Mouse (Mus musculus) embryonic facial prominence, embryonic 10.5 days (tissue): ENCODE results near the gene Cstad. TPM values are rescaled to one million over a fixed set of nuclear protein-coding genes. Genes with fewer than 3 reads are reported as not detected.

Source experiments
- DNase-seq: peaks from one replicate; pipeline ENCODE4 v3.0.0-alpha.2; 2017; ENCODE audit warnings: low spot score
- H3K27ac ChIP-seq: fragments of 300-500 bp; sonication (generic); replicated peaks from 2 replicates; pipeline ENCODE4 v1.5.1; 2016; ENCODE audit warnings: mild to moderate bottlenecking
- H3K27me3 ChIP-seq: fragments of 300-500 bp; sonication (generic); replicated peaks from 2 replicates; pipeline ENCODE4 v1.6.1; 2016; ENCODE audit warnings: low read depth, mild to moderate bottlenecking; ENCODE audit not compliant: poor library complexity, severe bottlenecking
- H3K36me3 ChIP-seq: fragments of 300-500 bp; sonication (generic); replicated peaks from 2 replicates; pipeline ENCODE4 v1.6.1; 2016; ENCODE audit warnings: mild to moderate bottlenecking, moderate library complexity
- H3K4me1 ChIP-seq: fragments of 300-500 bp; sonication (generic); 2 replicates; pipeline ENCODE4 v1.6.1; 2016
- H3K4me3 ChIP-seq: fragments of 300-500 bp; sonication (generic); 2 replicates; pipeline ENCODE4 v1.5.1; 2016; ENCODE audit warnings: mild to moderate bottlenecking, moderate library complexity
- H3K9me3 ChIP-seq: fragments of 300-500 bp; sonication (generic); 2 replicates; pipeline ENCODE4 v1.6.1; 2016; ENCODE audit warnings: mild to moderate bottlenecking
- WGBS: fragments of 180-500 bp; shearing (Covaris S2); methylation state at CpG from one replicate; pipeline ENCODE4 v1.1.7; 2016; 5-methylcytosine and 5-hydroxymethylcytosine counted together
- polyA plus RNA-seq: library from polyadenylated mRNA; unstranded; fragments of >200 nt; fragmentation: Nextera tagmentation; extraction: Ambion mirVana; gene quantifications from 2 replicates; pipeline ENCODE4 v1.2.1, GENCODE M21; 2016

Cstad gene
- polyA plus RNA-seq, 1 experiment from 2014 or later, result 0.86 TPM

DNA sequence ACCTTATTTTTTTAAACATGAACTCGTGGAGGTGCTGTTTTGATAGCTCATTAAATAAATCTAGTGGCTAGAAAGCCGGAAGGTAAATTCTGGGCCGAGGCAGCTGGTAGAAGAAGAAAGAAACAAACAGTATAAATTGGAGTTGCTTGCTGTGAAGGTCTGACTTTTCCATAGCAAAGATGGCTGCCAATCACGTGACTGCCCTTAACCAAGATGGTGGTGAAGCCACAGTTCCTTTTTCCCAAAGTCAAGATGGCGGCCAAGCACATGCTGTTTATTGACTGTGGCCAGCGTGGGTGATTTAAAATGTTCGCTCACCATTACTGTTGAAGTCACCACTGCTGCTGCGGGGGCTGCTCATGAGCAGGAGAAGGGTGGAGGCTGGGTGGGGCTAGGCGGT, 17.8 kb upstream of the Cstad start:
- peaks cover 8% of the 10 kb centered on the region for H3K9me3 ChIP-seq
- no peak overlapping the region for H3K27ac ChIP-seq
- no peaks in the 10 kb centered on the region for H3K4me1 ChIP-seq
- H3K27me3 ChIP-seq, result no peaks in the 10 kb centered on the region
- H3K36me3 ChIP-seq, result no peaks in the 10 kb centered on the region
- DNase-seq, result no peak
- WGBS, result 88% methylated on average over 9 of the region's 9 CpGs
- no peak overlapping the region for H3K4me3 ChIP-seq

DNA sequence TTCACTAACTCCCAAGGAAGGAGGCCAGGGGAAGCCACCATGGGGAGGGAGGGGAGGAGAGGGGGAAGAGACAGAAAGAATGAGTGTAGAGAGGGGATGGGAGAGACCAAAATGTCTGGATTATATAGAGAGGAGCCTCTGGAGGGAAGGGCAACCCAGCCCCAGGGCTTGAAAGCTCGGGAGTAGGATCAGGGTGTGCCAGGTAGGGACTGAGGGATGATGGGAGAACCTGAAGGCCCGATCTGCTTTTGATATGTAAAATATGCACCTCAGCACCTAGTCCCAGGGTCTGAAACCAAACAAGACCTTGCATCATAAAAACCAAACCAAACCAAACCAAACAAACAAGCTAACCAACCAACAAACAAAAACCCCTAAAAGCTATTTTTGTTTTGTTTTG, 16.8 kb upstream of the Cstad start:
- no peak for DNase-seq
- no peaks in the 10 kb centered on the region for H3K36me3 ChIP-seq
- no peaks in the 10 kb centered on the region for H3K27me3 ChIP-seq
- no peak overlapping the region for H3K27ac ChIP-seq
- no peak overlapping the region for H3K4me3 ChIP-seq
- peaks cover 10% of the 10 kb centered on the region for H3K9me3 ChIP-seq
- H3K4me1 ChIP-seq, result no peaks in the 10 kb centered on the region
- 55% methylated on average over 2 of the region's 2 CpGs for WGBS

DNA sequence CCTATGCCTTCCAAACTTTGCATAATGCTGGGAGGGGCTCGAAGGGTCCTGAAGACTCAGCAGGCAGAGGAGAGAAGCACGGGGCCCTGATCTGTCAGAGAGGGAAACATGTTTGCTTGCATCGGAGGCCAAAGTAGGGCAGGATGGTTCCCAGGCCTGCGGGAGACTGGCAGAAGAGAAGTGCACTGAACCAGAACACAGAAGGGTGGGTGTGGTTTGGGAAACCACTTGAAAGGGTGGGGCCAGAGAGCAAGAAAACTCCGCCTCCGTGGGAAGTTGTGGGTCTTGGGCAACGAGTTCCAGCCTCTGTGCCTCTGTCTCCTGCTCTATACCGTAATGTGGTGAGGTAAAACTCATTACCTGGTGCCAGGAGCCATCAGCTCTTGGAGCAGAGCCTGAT, 7.7 kb upstream of the Cstad start:
- H3K27ac ChIP-seq, result peak overlapping the region; percentile 76
- no peaks in the 10 kb centered on the region for H3K27me3 ChIP-seq
- no peaks in the 10 kb centered on the region for H3K36me3 ChIP-seq
- peaks cover under 1% of the 10 kb centered on the region; the same call in 1 of the 2 replicates for H3K9me3 ChIP-seq
- WGBS, result 29% methylated on average over 8 of the region's 8 CpGs
- peaks cover 46% of the 10 kb centered on the region for H3K4me1 ChIP-seq
- H3K4me3 ChIP-seq, result no peak overlapping the region
- DNase-seq, result no peak

GRCm38 (mm10) chr2:30587671-30588070, 7.2 kb upstream of the Cstad start:
- no peak overlapping the region for H3K27ac ChIP-seq

GRCm38 (mm10) chr2:30588985-30589511, 5.8 kb upstream of the Cstad start:
- Histone ChIP-seq H3K4me1 (peaks cover 64% of the 10 kb centered on the region), H3K9me3 (no peaks in the 10 kb centered on the region), H3K27me3 (no peaks in the 10 kb centered on the region), H3K4me3 (no peak overlapping the region), H3K27ac (peak overlapping the region; percentile 57; the same call in 1 of the 2 replicates), H3K36me3 (no peaks in the 10 kb centered on the region)
- WGBS, result 85% methylated on average over 4 of the region's 4 CpGs
- no peak for DNase-seq

More at GRCm38 (mm10) chr2:30587671-30588070, 7.2 kb upstream of the Cstad start:
- no peaks in the 10 kb centered on the region for H3K9me3 ChIP-seq
- WGBS, result 62% methylated on average over 2 of the region's 2 CpGs
- peaks cover 50% of the 10 kb centered on the region for H3K4me1 ChIP-seq
- no peak for DNase-seq
- no peaks in the 10 kb centered on the region for H3K36me3 ChIP-seq
- H3K27me3 ChIP-seq, result no peaks in the 10 kb centered on the region
- no peak overlapping the region for H3K4me3 ChIP-seq

DNA sequence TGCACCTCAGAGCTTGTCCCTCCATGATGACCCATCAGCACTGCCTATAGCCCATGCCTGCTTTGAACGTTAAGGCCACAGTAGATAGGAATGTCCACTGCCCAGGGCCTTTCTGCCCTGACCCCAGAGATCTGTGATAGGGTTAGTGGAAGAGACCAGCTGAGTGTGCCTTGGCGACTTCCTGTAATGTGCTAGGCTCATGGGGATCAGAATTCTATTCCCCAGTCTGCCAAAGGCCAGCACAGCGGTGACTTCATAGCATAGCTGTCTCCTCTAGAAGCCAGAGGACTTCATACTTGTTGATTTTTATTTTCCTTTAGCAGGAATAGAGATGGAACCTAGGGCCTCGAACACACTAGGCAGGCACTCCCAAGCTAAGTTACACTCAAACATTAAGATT, 5.1 kb upstream of the Cstad start:
- H3K4me3 ChIP-seq, result no peak overlapping the region
- H3K4me1 ChIP-seq, result peaks cover 69% of the 10 kb centered on the region
- no peaks in the 10 kb centered on the region for H3K9me3 ChIP-seq
- peak overlapping the region; percentile 30; the same call in 1 of the 2 replicates for H3K27ac ChIP-seq
- no peaks in the 10 kb centered on the region for H3K27me3 ChIP-seq
- WGBS, result 77% methylated on average over 4 of the region's 4 CpGs
- H3K36me3 ChIP-seq, result no peaks in the 10 kb centered on the region
- DNase-seq, result no peak

GRCm38 (mm10) chr2:30590909-30591308, 3.9 kb upstream of the Cstad start:
- DNase-seq, result peak; percentile 46
- peak overlapping the region; percentile 60 for H3K27ac ChIP-seq
- 8% methylated on average over 3 of the region's 3 CpGs for WGBS

GRCm38 (mm10) chr2:30592391-30592790, 2.4 kb upstream of the Cstad start:
- no peaks in the 10 kb centered on the region for H3K27me3 ChIP-seq
- H3K4me3 ChIP-seq, result no peak overlapping the region
- no peaks in the 10 kb centered on the region for H3K36me3 ChIP-seq
- H3K27ac ChIP-seq, result peak overlapping the region; percentile 97
- no peak for DNase-seq
- H3K9me3 ChIP-seq, result no peaks in the 10 kb centered on the region
- WGBS, result 73% methylated on average over 6 of the region's 6 CpGs
- H3K4me1 ChIP-seq, result peaks cover 64% of the 10 kb centered on the region

More at GRCm38 (mm10) chr2:30590909-30591308, 3.9 kb upstream of the Cstad start:
- Histone ChIP-seq H3K9me3 (no peaks in the 10 kb centered on the region), H3K4me1 (peaks cover 74% of the 10 kb centered on the region), H3K27me3 (no peaks in the 10 kb centered on the region), H3K36me3 (no peaks in the 10 kb centered on the region), H3K4me3 (peak overlapping the region; percentile 37; the same call in 1 of the 2 replicates)

- H3K4me3 ChIP-seq, result no peak overlapping the region
- H3K27me3 ChIP-seq, result no peaks in the 10 kb centered on the region
- H3K9me3 ChIP-seq, result no peaks in the 10 kb centered on the region
- H3K4me1 ChIP-seq, result peaks cover 59% of the 10 kb centered on the region
- DNase-seq, result no peak
- WGBS, result 86% methylated on average over 6 of the region's 6 CpGs
- H3K36me3 ChIP-seq, result no peaks in the 10 kb centered on the region
- H3K27ac ChIP-seq, result peak overlapping the region; percentile 97
Observed at GRCm38 (mm10) chr2:30592951-30593350, 1.9 kb upstream of the Cstad start.

GRCm38 (mm10) chr2:30593636-30594310, 1.1 kb upstream of the Cstad start:
- DNase-seq, result no peak
- peaks cover 52% of the 10 kb centered on the region for H3K4me1 ChIP-seq
- no peaks in the 10 kb centered on the region for H3K27me3 ChIP-seq
- peak overlapping the region; percentile 97 for H3K27ac ChIP-seq
- H3K4me3 ChIP-seq, result peak overlapping the region; percentile 67
- H3K36me3 ChIP-seq, result no peaks in the 10 kb centered on the region
- WGBS, result 84% methylated on average over 13 of the region's 13 CpGs
- no peaks in the 10 kb centered on the region for H3K9me3 ChIP-seq

GRCm38 (mm10) chr2:30595796-30596195, 956 bp downstream of the Cstad start:
- Histone ChIP-seq H3K36me3 (no peaks in the 10 kb centered on the region), H3K4me1 (peaks cover 58% of the 10 kb centered on the region), H3K27ac (peak overlapping the region; percentile 97), H3K27me3 (no peaks in the 10 kb centered on the region), H3K9me3 (no peaks in the 10 kb centered on the region), H3K4me3 (peak overlapping the region; percentile 67)
- 79% methylated on average over 4 of the region's 4 CpGs for WGBS
- no peak for DNase-seq

DNA sequence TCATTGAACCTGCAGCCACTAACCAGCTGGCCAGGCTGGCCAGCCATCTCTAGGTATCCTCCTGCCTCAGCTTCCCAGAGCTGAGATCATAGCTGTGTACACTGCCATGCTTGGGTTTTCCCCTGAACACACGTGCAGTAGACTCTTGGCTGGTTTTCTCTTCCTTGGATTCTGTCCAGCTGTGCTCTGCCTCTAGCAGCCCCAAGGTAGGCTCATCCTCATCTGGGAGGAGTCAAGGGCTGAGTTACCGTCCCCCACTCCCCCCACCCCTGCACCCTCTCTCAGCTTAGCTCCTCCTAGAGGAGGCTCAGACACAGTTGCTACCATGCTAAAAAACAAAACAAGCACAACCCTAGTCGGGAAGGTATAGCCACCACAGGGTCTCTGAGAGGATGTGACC, 4.8 kb downstream of the Cstad start:
- Histone ChIP-seq H3K4me3 (no peak overlapping the region), H3K27me3 (no peaks in the 10 kb centered on the region), H3K36me3 (no peaks in the 10 kb centered on the region), H3K4me1 (peaks cover 66% of the 10 kb centered on the region), H3K9me3 (no peaks in the 10 kb centered on the region), H3K27ac (peak overlapping the region; percentile 92; the same call in 1 of the 2 replicates)
- DNase-seq, result no peak
- 67% methylated on average over 3 of the region's 3 CpGs for WGBS

GRCm38 (mm10) chr2:30600291-30600690, 5.5 kb downstream of the Cstad start:
- WGBS, result 12% methylated on average over 9 of the region's 9 CpGs
- H3K4me1 ChIP-seq, result peaks cover 67% of the 10 kb centered on the region
- H3K36me3 ChIP-seq, result no peaks in the 10 kb centered on the region
- H3K27ac ChIP-seq, result peak overlapping the region; percentile 92
- peak overlapping the region; percentile 45 for H3K4me3 ChIP-seq
- H3K27me3 ChIP-seq, result no peaks in the 10 kb centered on the region
- peak; percentile 48 for DNase-seq
- no peaks in the 10 kb centered on the region for H3K9me3 ChIP-seq
